Mouse (Mus musculus) small intestine, adult 2 months (tissue): ENCODE measurements around the gene Alpk3.

Experiments used
- CTCF ChIP-seq: fragments of 200-500 bp; IDR thresholded peaks from 2 replicates; pipeline ENCODE4 v1.5.1; 2012; ENCODE audit warnings: low read depth, mild to moderate bottlenecking, control low read depth, inconsistent platforms, low read length, moderate library complexity, mixed read lengths; ENCODE audit not compliant: insufficient replicate concordance, insufficient read length; ENCODE audit errors: extremely low read depth
- POLR2A ChIP-seq: fragments of 200-500 bp; IDR thresholded peaks from 2 replicates; pipeline ENCODE4 v1.6.1; 2012; ENCODE audit warnings: low read depth, mild to moderate bottlenecking, control low read depth, inconsistent platforms, low read length, moderate library complexity

- TF ChIP-seq CTCF (no peak), POLR2A (no peak)
Observed at GRCm38 (mm10) chr7:81139100-81139499, 81.7 kb downstream of the Alpk3 start.
